Mouse (Mus musculus) heart, postnatal 0 days (tissue): ENCODE data around the gene Rrp7a. TPM values are rescaled to one million over a fixed set of nuclear protein-coding genes. Genes with fewer than 3 reads are reported as not detected.

Experiments
- ATAC-seq: fragments of 200-750 bp; cut with Nextera tagmentation; 2 replicates; pipeline ENCODE4 v1.8.0; 2017; ENCODE audit warnings: low read depth, moderate number of reproducible peaks, moderate library complexity; ENCODE audit not compliant: insufficient read depth
- DNase-seq: peaks from one replicate; pipeline ENCODE4 v3.0.0-alpha.2; 2016; ENCODE audit warnings: low spot score
- H3K27ac ChIP-seq: fragments of 300-500 bp; sonication (generic); 2 replicates; pipeline ENCODE4 v1.5.1; 2014; ENCODE audit warnings: low read depth, mild to moderate bottlenecking
- H3K27me3 ChIP-seq: fragments of 300-500 bp; sonication (generic); 2 replicates; pipeline ENCODE4 v1.6.1; 2014; ENCODE audit warnings: low read length, mixed read lengths; ENCODE audit not compliant: control insufficient read depth, insufficient read depth
- H3K36me3 ChIP-seq: fragments of 300-500 bp; sonication (generic); replicated peaks from 2 replicates; pipeline ENCODE4 v1.6.1; 2014; ENCODE audit warnings: low read length, mixed read lengths; ENCODE audit not compliant: control insufficient read depth, insufficient read depth
- H3K4me1 ChIP-seq: fragments of 300-500 bp; sonication (generic); 2 replicates; pipeline ENCODE4 v1.6.1; 2014; ENCODE audit warnings: antibody characterized with exemption; ENCODE audit not compliant: control insufficient read depth, insufficient read depth
- H3K4me2 ChIP-seq: fragments of 300-500 bp; sonication (generic); 2 replicates; pipeline ENCODE4 v1.6.1; 2014; ENCODE audit warnings: low read depth, mild to moderate bottlenecking, low read length, moderate library complexity
- H3K4me3 ChIP-seq: fragments of 300-500 bp; sonication (generic); 2 replicates; pipeline ENCODE4 v1.5.1; 2014; ENCODE audit warnings: low read depth, low read length
- H3K9ac ChIP-seq: fragments of 300-500 bp; sonication (generic); replicated peaks from 2 replicates; pipeline ENCODE4 v1.6.1; 2014; ENCODE audit warnings: low read depth, low read length, mixed read lengths
- H3K9me3 ChIP-seq: fragments of 300-500 bp; sonication (generic); replicated peaks from 2 replicates; pipeline ENCODE4 v1.6.1; 2016; ENCODE audit warnings: low read length; ENCODE audit not compliant: control insufficient read depth
- CTCF ChIP-seq: IDR thresholded peaks from 2 replicates; pipeline ENCODE4 v1.5.1; 2016; ENCODE audit warnings: antibody characterized with exemption, control low read depth, low read depth
- EP300 ChIP-seq: IDR thresholded peaks from 2 replicates; pipeline ENCODE4 v1.6.1; 2016; ENCODE audit warnings: antibody characterized with exemption, low read depth
- WGBS: fragments of 180-500 bp; shearing (Covaris S2); extraction: QIAGEN DNeasy Blood & Tissue Kit; methylation state at CpG from one replicate; pipeline ENCODE4 v1.1.7; 2014; 5-methylcytosine and 5-hydroxymethylcytosine counted together
- polyA plus RNA-seq: library from polyadenylated mRNA; unstranded; fragments of >200 nt; fragmentation: Nextera tagmentation; extraction: Ambion mirVana; gene quantifications from 2 replicates; pipeline ENCODE4 v1.2.1, GENCODE M21; 2015
- total RNA-seq: library from RNA; depleted of rRNA; stranded (reverse); fragments of >200 nt; gene quantifications from 2 replicates; pipeline ENCODE4 v1.2.3, GENCODE M21; 2014; ENCODE audit warnings: low replicate concordance

The Rrp7a gene
- total and polyA plus RNA-seq, 2 experiments from 2014 or later = 26.2 to 121 TPM

GRCm38 (mm10) chr15:83118360-83118759 lies 4.2 kb downstream of the Rrp7a start:
- DNase-seq (peak; percentile 72), ATAC-seq (peak; percentile 28; the same call in 1 of the 2 replicates)
- no peaks in the 10 kb centered on the region for H3K9me3 ChIP-seq
- H3K4me2 ChIP-seq = no peak overlapping the region
- H3K27me3 ChIP-seq = no peaks in the 10 kb centered on the region
- peaks cover 4% of the 10 kb centered on the region for H3K4me1 ChIP-seq
- WGBS = 23% methylated on average over 7 of the region's 7 CpGs
- TF ChIP-seq EP300 = no peak
- peak; percentile 65 for TF ChIP-seq CTCF
- H3K36me3 ChIP-seq = peaks cover 51% of the 10 kb centered on the region
- no peak overlapping the region for H3K27ac ChIP-seq
- H3K4me3 ChIP-seq = no peak overlapping the region
- no peak overlapping the region for H3K9ac ChIP-seq

GRCm38 (mm10) chr15:83115071-83115470 lies 7.5 kb downstream of the Rrp7a start:
- Histone ChIP-seq H3K4me3 (no peak overlapping the region), H3K4me1 (peaks cover 7% of the 10 kb centered on the region; the same call in 1 of the 2 replicates), H3K9me3 (no peaks in the 10 kb centered on the region), H3K9ac (no peak overlapping the region), H3K27me3 (no peaks in the 10 kb centered on the region), H3K27ac (no peak overlapping the region), H3K4me2 (no peak overlapping the region), H3K36me3 (peaks cover 49% of the 10 kb centered on the region)
- 76% methylated on average over 6 of the region's 6 CpGs for WGBS
- TF ChIP-seq EP300 (no peak), CTCF (no peak)
- DNase-seq = no peak
- ATAC-seq = no peak

GRCm38 (mm10) chr15:83114106-83114505 lies 8.5 kb downstream of the Rrp7a start:
- no peak for TF ChIP-seq CTCF
- no peak for TF ChIP-seq EP300
- WGBS = 87% methylated on average over 9 of the region's 9 CpGs

GRCm38 (mm10) chr15:83112898-83113297 lies 9.7 kb downstream of the Rrp7a start:
- ATAC-seq (peak; percentile 87), DNase-seq (peak; percentile 71)
- Histone ChIP-seq H3K4me2 (no peak overlapping the region), H3K9me3 (no peaks in the 10 kb centered on the region), H3K4me3 (no peak overlapping the region), H3K36me3 (peaks cover 37% of the 10 kb centered on the region), H3K27ac (no peak overlapping the region), H3K27me3 (no peaks in the 10 kb centered on the region), H3K9ac (no peak overlapping the region), H3K4me1 (peaks cover 7% of the 10 kb centered on the region; the same call in 1 of the 2 replicates)
- 7% methylated on average over 10 of the region's 11 CpGs for WGBS
- no peak for TF ChIP-seq EP300
- TF ChIP-seq CTCF = peak; percentile 68

More at GRCm38 (mm10) chr15:83114106-83114505, 8.5 kb downstream of the Rrp7a start:
- Histone ChIP-seq H3K9me3 (no peaks in the 10 kb centered on the region), H3K9ac (no peak overlapping the region), H3K36me3 (peaks cover 45% of the 10 kb centered on the region), H3K4me3 (no peak overlapping the region), H3K4me1 (peaks cover 7% of the 10 kb centered on the region; the same call in 1 of the 2 replicates), H3K27ac (no peak overlapping the region), H3K27me3 (no peaks in the 10 kb centered on the region), H3K4me2 (no peak overlapping the region)
- DNase-seq (no peak), ATAC-seq (no peak)

GRCm38 (mm10) chr15:83111874-83112273 lies 10.7 kb downstream of the Rrp7a start:
- H3K36me3 ChIP-seq = peaks cover 27% of the 10 kb centered on the region
- DNase-seq (peak; percentile 20), ATAC-seq (no peak)
- H3K27me3 ChIP-seq = no peaks in the 10 kb centered on the region
- H3K27ac ChIP-seq = no peak overlapping the region
- no peaks in the 10 kb centered on the region for H3K9me3 ChIP-seq
- H3K4me2 ChIP-seq = no peak overlapping the region
- no peak for TF ChIP-seq CTCF
- TF ChIP-seq EP300 = no peak
- H3K9ac ChIP-seq = no peak overlapping the region
- peaks cover 7% of the 10 kb centered on the region; the same call in 1 of the 2 replicates for H3K4me1 ChIP-seq
- WGBS = 74% methylated on average over 7 of the region's 7 CpGs
- no peak overlapping the region for H3K4me3 ChIP-seq

- WGBS = 57% methylated on average over 6 of the region's 6 CpGs
- no peak overlapping the region for H3K4me2 ChIP-seq
- no peak for ATAC-seq
Observed at GRCm38 (mm10) chr15:83111290-83111689, 11.3 kb downstream of the Rrp7a start.

More at GRCm38 (mm10) chr15:83111290-83111689, 11.3 kb downstream of the Rrp7a start:
- H3K27me3 ChIP-seq = no peaks in the 10 kb centered on the region
- H3K4me3 ChIP-seq = no peak overlapping the region
- no peak overlapping the region for H3K9ac ChIP-seq
- TF ChIP-seq EP300 (no peak), CTCF (no peak)
- no peaks in the 10 kb centered on the region for H3K9me3 ChIP-seq
- peaks cover 26% of the 10 kb centered on the region for H3K36me3 ChIP-seq
- DNase-seq = no peak
- H3K4me1 ChIP-seq = peaks cover 7% of the 10 kb centered on the region; the same call in 1 of the 2 replicates
- no peak overlapping the region for H3K27ac ChIP-seq
